Mouse (Mus musculus): Measurements from ENCODE around the gene Fzd9. TPM values are rescaled to one million over a fixed set of nuclear protein-coding genes. Genes with fewer than 3 reads are reported as not detected.

The Fzd9 gene
- total RNA-seq (2021): 1 to 10 TPM; 2.1 to 2.7 TPM
- long read RNA-seq, experiment 1, transcript Fzd9-201 (1 exons, 2,293 nt): major isoform, 7 of 7 reads
- long read RNA-seq, experiment 1, partial matches to known transcripts: 0 of 7 reads
- long read RNA-seq, experiment 1, other reads (novel, unspliced or antisense): 0 of 7 reads
- long read RNA-seq, experiment 2, partial matches to known transcripts: 0 of 1 reads
- long read RNA-seq, experiment 2, other reads (novel, unspliced or antisense): 0 of 1 reads

GRCm38 (mm10) chr5:135251079-135251454, at the start of gene Fzd9:
TSS of gene Fzd9 (minus strand) at chr5:135251230.
- DNase-seq: peak; percentile 95

GRCm38 (mm10) chr5:135292001-135292400, 41.0 kb upstream of the Fzd9 start:
- DNase-seq: no peak

DNA sequence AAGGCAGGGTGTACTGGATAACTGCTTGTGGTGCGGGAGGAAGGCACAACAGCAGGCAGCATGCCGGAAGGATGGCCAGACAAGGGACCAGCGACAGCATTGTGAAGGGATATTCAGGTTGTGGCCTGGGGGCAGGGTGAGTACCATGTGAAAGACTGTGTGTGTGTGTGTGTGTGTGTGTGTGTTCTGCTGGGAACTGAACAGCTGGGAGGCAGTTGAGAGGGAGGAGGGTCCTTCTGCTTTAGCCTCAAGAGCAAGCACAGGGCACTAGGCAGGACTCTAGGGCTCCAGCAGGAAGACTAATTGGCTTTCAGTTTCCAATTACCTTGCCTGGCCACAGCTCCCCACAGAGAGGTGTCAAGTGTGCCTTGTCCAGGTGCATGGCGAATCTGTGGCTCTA, 40.2 kb upstream of the Fzd9 start:
- no peak for DNase-seq

- DNase-seq: no peak
Measured at GRCm38 (mm10) chr5:135290703-135291102, 39.7 kb upstream of the Fzd9 start.

- DNase-seq: no peak
Measured at GRCm38 (mm10) chr5:135286926-135287325, 35.9 kb upstream of the Fzd9 start.

- peak; percentile 90 for DNase-seq
Measured at GRCm38 (mm10) chr5:135286185-135286584, 35.2 kb upstream of the Fzd9 start.

DNA sequence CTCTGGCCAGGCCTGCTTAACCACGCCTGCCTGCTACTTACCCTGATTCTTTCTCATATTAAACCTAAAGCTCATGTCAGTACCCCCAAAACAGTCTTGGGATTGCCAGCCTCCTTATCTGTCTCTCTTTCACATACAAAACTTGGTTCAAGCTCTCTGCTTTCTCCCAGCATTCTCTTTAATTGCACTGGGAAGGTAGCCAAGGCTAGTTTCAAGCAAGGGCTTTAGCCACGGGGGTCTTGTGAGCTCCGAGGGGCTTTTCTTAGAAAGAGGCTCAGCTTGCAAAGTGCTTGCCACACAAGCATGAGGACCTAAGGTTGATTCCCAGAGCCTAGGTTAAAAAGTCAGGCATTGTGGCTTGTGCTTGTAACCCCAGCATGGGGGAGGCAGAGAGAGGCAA, 34.2 kb upstream of the Fzd9 start:
- no peak for DNase-seq

- DNase-seq: no peak
Measured at GRCm38 (mm10) chr5:135280226-135280625, 29.2 kb upstream of the Fzd9 start.

DNA sequence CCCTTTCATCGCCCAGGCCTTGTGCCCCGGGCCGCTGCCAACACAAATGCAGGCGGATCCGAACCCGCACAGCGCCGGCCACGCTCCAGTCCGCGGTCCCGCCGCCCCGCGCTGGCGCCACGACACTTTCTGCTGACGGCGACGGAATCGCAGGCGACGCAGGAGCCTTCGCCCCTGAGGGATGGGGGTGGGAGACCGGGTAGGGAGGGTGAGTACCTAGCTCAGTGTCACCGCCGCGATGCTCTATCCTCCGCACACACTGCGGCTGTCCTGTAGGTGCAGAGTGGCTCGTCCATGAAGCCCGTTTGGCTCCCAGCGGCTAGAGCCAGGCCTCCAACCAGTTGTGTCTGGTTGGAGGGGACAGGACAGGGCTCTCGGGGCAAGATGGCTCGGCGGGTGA, 25.6 kb upstream of the Fzd9 start:
- no peak for DNase-seq

- no peak for DNase-seq
Measured at GRCm38 (mm10) chr5:135274663-135275396, 23.8 kb upstream of the Fzd9 start.

DNA sequence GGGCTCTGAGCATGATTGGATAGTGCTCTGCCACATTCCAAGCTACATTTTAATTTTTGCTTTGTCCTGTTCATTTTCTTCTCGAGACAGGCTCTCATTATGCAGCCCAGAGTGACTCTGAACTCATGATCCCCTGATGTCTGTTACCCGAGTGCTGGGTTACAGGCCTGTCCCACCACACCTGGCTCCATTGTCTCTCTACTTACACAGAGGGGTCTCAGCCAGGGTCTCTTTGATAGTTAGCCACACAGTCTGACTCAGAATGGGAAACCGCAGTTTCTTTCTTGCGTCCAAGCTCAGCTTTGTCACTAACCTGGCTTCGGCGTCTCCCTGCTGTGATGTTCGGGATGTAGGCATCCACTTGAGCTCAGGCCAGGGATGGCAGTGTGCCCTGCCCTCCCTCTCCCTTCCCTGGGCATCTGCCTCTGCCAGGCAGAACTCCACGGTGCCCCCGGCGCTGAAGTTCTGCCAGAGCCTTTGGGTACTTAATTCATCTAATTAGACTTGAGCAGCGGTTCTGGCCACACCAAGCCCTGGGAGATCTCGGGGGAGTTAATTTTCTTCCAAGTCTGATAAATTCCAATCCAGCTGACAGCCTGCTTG, 20.6 kb upstream of the Fzd9 start:
- peak; percentile 26 for DNase-seq

DNA sequence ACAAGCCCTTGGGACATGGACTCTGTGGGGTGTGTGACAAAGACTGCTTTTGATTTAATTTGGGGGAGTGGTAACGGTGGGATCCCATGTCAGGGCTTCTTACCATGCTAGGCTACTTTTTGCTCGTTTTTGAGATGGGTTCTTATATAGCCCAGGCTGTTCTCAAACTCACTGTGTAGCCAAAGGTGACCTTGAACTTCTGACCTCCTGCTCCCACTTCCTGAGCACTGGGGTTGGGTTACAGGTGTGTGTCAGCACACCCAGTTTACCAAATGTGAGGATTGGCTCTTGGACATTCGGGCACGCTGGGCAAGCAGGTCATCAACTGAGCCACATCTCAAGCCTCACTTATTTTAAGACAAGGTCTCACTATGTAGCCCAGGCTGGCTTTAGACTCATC, 19.3 kb upstream of the Fzd9 start:
- no peak for DNase-seq

- DNase-seq: peak; percentile 51
Measured at GRCm38 (mm10) chr5:135269451-135269850, 18.4 kb upstream of the Fzd9 start.

DNA sequence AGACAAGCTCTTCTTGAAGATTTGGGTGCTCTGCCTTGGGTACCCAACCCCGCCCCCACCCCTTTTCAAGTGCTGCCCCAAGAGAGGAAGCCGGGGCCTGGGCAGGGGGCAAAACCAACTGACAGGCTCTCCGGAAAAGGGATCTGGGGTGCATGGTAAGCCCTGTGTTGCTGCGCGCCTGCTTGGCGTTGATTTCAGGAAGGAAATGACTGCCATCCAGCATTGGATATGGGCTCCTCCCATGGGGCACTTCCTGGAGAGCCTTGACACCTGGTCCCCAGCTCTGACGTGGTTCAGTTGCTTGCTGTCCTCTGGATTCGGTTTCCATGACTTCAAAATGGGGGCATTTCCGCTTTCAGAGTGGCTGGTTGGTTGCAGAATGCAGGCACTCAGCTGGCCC, 13.5 kb upstream of the Fzd9 start:
- DNase-seq: peak; percentile 24

- peak; percentile 65 for DNase-seq
Measured at GRCm38 (mm10) chr5:135263866-135264503, 13.0 kb upstream of the Fzd9 start.

DNA sequence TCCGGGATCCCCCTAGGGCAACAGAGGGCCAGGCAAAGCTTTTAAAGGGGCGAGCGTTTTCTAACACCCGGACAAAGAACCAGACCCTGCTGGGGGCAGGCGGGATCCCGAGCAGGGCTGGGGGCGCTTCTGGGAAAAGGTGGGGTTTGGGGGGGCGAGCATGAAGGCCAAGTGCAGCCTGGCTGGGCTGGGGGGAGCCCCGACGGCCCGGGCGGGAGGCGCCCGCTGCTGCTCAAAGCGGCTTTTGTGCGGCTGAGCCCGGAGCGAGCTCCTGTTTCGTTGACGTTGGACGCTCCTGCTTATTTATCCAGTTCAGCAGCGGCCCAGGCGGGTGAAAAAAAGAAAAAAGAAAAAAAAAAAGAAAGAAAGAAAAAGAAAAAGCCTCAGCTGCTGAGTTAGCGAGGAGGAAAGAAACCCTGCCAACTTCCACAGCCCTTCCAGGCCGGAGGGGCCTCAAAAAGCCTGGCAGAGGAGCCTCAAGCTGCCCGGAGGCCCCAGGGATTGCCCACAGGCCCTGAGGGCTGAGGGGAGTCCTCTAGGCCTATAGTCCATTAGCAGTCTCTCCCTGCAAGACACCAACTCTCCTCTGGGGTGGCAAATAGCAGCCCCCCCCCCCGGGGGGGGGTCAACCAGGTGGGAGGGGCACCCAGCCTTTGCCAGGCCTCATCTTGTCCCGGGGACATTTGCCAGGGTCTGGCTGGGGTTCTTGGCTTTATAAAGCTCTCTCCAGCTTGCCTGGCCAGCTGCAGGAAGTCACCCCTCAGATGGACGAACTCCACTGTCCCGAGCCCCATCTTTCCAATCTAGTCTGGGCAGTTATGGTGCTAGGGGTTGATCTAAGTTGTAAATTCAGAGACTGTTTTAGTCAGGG, 7.5 kb upstream of the Fzd9 start:
- DNase-seq: no peak

DNA sequence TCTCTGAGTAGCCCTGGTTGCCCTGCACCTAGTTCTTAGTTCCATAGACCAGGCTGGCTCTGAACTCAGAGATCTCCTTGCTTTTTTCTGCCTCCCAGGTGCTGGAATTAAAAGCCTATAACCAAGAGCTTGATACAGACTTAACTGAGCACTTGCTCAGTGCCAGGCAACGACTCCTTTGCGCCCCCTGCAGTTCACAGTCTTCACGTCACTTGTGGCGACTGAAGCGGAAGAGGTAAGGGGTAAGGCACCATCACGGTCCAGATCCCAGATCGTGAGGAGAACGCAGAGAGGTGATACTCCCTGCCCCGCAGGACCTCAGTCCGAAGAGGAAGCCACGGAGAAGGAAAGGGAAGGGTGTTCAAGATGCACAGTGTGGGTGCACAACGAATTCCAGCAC, 6.5 kb upstream of the Fzd9 start:
- DNase-seq: no peak

DNA sequence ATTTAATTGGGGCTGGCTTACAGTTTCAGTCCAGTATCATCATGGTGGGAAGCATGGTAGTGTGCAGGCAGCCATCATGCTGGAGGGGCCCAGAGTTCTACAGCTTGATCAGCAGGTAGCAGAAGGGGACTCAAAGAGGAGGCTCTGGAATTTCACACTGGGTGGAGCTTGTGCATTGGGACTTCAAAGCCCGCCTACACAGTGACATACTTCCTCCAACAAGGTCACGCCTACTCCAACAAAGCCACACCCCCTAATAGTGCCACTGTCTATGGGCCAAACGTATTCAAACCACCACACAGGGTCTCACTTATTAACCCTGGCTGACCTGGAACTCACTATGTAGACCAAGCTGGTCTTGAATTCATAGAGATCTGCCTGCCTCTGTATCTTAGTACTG, 5.1 kb upstream of the Fzd9 start:
- DNase-seq: no peak

DNA sequence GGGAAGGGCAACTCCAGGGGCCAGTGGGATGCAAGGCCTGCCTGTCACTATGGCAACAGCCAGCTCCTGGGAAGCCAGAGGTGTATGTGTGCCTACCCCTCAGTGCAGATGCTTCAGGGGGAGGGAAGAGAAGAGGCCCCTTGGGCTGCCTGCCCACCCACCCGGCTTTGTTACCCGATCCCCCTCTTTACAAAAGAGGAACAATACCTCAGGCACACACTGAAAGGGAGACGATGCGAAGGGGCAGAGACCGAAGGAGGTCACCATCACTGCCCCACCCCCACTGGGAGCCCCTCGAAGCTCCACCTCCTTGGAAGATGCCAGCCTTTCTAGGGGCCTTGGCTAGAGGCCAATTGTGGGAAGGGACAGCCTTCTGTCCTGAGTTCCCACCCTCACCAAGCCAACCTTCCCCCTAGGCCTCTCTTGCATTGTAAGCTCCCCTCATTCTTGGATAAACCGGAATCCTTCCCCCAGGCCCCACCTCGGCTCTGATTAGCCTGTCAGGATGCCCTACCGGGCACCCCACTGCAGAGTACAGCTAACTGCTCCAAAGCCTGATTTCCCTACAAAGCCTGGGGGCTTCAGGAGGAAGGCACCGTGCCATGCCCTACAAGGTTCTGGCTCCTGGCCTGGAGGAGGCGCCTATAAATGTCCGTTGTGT, 2.8 kb upstream of the Fzd9 start:
- no peak for DNase-seq

- DNase-seq: no peak
Measured at GRCm38 (mm10) chr5:135250186-135251078, 598 bp downstream of the Fzd9 start.
